Mouse (Mus musculus): Measurements from ENCODE around the gene Golga2.
A peak's percentile ranks its signal among the peaks of the same experiment; 100 is the strongest.

Golga2 gene

DNA sequence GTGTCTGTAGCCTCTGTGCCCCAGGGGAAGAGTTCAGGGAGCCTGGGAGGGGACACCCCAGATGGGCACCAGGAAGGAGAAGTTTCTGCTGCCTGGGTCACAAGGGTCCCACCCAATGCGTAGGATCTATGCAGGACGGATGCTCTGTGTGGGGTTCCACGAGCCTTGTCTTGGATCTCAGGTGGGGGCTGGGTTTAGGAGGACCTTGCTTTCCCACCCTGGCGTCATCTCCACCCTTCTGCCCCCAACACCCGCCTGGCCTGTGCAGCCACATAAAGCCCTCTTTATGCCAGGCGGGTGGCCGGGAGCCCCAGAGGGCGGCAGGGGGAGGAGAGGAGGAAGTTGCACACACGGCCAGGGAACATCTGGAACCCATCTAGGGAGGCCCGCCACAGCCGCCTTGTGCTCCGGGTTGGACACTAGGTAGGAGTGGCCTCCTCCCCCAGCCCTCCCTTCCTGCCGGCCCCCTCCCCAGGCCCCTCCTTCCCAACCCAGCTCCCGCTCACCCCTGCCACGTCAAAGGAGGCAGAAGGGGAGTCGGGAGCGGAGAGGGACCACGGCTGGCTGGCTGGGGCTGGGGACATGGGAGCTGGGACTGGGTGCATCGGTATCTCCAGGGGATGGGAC lies 30.7 kb downstream of the Golga2 start:
- DNase-seq (ENCODE audit: low spot score): peak; percentile 53

DNA sequence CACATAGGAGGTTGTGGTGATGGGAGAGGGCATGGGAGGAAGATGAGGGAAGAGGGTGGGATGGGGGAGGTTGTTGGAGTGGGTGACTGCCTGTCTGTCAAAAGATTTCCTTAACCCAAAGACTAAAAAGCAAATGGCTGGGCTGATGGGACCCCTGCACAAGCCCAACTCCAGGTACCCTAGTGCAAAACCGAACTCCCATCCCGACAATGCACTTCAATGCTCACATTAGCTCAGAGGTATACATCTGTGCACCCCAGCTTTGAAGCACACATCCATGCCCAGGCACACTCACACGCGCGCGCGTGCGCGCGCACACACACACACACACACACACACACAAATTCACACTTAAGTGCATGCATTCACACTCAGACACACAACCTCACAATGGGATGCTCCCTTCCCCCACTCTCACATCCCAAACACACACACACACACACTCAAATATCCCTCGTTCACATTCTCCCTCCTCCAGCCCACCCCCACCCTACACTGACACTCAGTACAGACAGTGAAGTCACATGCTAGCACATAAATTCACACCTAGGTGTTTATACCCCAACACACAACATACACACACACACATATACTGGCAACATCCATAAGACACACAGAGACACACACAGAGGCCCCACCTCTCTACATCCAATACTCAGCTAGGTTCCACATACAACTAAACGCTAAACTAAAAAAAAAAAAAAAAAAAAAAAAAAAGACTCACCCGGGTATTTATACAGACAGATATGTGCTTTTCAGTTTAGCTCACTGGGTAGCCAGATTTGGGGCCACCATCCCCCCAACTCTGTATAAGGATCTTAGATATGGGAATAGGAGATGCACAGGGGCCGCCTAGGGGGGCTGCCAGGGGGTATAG lies 31.8 kb downstream of the Golga2 start:
- no peak for DNase-seq (ENCODE audit: low spot score)

DNA sequence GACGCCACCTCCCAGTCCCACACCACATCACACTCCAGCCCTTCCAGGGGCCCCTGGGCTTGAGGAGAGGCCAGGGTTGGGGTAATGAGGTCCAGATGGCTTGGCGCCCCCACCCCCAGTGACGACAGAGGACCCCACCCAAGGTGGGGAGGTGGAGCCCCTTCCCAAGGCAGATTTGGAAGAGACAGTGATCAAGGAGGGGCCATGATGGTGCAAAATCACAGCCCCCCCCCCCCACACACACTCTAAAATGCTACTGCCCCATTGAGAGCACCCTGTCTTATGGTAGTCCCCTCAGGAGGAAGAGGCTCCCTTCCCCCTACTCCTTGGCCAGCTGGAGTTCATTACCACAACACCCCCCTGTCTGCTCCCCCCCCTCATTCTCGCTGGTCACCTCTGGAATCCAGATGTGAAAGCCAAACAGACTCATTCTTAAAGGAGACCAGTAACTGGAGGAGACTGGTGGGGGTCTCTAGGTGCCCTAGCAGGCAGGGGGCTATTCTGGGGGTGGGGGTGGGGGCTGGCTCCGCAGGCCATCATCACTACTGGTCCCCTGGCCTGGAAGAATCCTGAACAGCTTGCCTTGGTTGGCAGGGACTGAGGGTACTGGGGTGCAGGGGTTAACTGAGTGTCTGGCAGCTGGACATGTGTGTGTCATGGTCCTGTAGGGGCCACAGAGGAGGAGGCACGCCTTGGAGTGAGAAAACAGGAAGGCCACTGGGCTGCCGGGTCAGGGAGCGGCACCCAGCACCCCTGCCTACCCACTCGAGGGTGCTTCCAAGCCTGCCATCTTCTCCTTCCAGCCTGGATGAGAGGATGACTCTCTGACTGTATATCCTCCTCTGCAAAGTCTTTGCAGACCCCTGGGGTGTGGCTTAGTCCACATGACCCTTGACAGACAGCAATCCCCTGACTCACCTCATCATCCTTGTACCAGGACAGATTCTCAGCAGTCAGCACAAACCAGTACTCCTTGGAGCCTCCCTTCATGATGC lies 32.7 kb downstream of the Golga2 start:
- no peak for DNase-seq (ENCODE audit: low spot score)

DNA sequence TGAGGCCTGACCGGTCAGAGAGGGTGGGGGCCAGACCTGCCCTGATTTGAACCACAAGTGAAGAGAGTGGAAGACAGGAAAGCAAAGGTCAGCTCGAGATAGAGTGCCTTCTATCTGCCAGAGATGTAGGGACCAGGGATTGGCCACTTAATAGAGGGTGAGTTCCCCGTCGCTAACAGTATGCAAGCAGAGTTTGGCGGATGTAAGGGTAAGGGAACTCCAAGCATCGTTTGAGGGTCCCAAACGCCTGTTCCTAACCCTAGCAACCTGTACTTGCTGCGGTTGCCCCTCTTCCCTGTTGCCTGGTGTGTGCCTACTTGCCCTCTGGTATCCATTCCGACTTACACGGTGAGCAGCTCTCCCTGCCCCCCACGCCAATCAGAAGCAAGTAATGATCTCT lies 33.5 kb downstream of the Golga2 start:
- no peak for DNase-seq (ENCODE audit: low spot score)

DNA sequence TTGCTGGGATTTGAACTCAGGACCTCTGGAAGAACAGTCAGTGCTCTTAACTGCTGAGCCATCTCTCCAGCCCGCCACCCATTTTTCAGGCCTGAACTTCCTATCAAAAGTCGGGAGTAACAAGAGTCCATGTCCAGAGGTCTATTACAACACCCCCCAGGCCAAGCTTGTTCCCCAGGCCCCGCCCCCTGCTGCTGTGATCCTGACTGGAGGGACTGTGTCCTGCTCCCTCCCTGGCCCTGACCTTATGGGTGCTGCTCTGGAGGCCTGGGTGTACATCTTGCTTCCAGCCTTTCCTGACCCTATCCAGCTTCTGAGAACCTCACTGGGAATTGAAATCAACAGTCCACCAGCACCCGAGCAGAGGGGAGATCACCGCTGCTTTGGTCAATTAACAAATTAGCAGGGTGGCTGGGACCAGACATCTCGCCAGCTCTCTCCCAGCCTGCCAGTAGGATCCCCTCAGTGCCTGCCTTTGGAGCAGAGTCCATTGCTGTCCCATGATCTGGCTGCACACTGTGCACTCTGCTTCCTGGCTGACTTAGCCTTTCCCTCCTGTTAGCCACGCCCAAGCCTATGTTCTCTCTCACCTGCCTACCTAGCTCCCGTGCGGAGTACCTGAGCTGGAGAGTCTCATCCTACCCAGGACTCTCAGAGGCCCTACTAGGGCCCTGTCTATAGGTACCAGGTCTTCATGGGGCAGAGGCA lies 34.6 kb downstream of the Golga2 start:
- DNase-seq (ENCODE audit: low spot score): no peak

DNA sequence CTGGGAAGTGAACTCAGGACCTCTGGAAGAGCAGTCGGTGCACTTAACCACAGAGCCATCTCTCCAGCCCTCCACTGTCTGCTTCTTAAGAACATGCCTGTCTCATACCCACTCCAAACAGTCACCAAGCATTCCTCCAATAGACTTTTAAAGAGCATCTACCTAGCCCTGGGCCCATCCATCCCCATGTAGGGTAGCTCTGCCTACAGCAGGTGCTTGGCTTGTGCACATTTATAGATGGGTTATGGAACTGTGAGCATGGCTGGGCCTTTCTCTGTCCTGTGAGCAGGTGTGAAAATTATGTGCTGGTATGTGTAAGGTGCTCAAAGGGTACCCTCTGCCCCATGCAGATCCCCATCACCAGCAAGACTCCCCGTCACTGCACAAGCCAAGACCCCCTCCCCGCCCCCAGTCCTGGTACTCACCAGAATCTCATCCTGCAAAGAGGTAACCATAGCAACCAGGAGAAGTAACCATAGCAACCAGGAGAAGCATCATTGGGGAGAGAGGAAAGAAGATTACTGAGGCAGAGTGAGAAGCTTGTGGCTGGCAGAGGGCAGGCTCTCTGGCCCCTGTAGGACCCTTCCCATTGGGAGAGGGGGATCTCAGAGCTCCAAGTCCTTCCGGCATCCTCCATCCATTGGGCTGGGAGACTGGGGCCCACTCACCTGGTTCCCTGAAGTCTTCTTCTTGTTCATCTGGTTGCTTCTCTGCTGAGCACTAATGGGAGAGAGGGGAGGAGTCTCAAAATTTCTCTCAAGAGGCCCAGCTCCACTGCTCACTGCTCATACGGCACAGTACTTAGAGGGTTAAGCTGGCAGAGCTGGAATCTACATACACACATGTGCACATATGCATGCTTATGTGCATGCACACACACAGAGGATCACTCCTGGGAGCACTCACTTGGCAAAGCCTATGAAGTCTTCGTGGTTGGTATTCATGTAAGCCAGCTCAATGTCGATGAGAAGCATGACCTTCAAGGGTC lies 35.9 kb downstream of the Golga2 start:
- DNase-seq (ENCODE audit: low spot score): no peak

- no peak for DNase-seq (ENCODE audit: low spot score)
Observed at GRCm38 (mm10) chr2:32324322-32324721, 37.1 kb downstream of the Golga2 start.

- DNase-seq (ENCODE audit: low spot score): no peak
Observed at GRCm38 (mm10) chr2:32325342-32325741, 38.2 kb downstream of the Golga2 start.

- no peak for DNase-seq (ENCODE audit: low spot score)
Observed at GRCm38 (mm10) chr2:32327200-32327599, 40.0 kb downstream of the Golga2 start.

DNA sequence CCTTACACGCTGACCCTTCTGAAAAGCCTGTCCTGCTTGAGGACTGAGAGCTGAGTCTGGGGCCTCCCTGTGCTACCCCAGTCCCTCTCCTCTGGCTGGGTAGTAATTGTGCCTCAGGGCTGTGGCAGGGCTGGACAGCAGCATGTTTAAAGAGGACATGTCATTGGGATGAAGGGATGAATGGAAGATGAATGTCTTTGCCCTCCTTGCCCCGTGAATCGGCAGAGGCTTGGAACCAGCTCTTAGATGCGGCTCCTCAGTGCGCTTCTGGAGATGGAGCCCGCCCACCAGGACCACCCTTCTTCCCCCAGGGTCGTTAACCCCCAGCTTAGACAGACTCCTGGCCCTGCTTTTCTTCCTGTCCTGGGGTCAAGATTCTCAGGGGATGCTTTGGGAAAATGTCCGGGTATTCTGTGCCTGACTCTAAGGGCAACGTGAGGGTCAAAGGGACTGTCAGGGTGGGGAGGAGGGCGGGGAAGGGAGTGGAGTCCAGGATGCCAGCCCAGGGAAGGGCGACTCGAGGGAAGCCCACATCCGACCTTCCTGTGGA lies 41.8 kb downstream of the Golga2 start:
- DNase-seq (ENCODE audit: low spot score): no peak

- no peak for DNase-seq (ENCODE audit: low spot score)
Observed at GRCm38 (mm10) chr2:32329531-32329930, 42.3 kb downstream of the Golga2 start.

DNA sequence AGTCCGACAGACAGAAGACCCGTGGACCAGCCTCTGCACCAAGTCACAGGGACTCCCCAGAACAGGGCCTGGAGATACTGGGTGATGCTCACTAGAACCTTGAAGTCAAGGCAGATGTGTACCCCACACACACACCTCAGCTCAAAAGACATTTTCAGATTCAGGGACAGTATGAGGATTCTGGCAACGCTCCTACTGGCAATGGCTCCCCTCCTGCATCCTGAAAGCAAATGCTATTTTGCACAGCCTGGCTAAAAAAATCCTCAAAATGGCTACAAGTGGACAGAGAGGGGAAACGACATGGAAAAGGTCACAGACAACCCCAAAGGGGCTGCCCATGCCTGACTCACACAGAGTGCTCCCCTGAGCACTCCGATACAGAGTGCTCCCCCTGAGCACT lies 45.0 kb downstream of the Golga2 start:
- DNase-seq (ENCODE audit: low spot score): no peak

DNA sequence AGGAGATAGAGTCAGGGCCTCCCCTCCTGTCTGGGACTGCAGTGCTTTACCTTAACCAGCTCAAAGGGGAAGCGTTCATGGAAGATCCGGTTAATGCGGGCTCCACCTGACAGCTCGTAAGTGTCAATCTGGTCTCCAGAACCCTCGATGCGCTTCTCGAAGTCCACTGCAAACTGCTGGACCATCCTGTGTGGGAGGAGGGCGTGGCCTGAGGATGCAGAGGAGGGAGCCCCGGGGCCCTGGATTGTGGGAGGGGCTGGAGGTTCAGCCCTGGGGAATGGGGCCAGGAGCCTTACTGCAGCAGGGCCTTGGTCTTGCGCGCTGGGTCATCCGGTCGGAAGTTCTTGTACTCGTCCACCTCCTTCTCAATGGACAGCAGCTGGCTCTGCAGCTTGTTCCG lies 48.7 kb downstream of the Golga2 start:
- DNase-seq (ENCODE audit: low spot score): no peak

- DNase-seq (ENCODE audit: low spot score): no peak
Observed at GRCm38 (mm10) chr2:32339912-32340642, 52.9 kb downstream of the Golga2 start.

DNA sequence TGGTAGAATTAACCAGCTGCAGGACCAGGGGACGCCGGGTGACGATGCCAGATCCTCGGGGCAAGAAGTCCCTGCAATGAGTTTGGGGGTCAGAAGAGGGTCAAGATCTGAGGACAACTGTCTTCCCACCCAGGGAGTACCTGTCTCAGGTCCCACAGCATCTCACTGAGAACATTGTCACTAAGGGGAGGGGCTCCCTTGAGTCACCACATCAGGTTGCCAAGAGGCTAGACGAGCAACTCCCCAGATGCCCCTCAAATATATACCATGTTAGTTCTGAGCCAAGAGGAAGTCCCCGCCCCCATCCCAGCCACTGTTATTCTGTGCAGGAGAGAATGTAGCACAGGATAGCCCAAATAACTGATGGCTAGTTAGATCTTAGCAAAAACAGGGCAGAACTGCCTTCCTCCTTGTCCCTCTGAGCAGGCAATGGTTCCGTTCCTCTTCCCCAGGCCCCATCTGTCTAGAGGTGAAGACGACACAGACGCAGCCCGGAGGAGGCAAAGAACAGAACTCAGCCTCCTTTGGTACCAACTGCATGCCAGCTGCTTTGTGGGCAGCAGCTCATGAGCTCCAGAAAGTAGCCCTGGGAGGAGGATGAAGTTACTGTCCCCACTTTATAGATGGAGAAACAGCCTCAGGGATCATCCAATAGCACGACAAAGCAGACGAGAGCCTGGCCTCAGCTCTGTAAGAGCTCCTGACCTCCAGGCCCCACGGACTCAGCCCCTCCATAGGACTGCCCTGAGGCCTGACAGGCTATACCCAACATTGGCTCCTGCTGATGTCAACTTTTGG lies 53.9 kb downstream of the Golga2 start:
- DNase-seq (ENCODE audit: low spot score): no peak

DNA sequence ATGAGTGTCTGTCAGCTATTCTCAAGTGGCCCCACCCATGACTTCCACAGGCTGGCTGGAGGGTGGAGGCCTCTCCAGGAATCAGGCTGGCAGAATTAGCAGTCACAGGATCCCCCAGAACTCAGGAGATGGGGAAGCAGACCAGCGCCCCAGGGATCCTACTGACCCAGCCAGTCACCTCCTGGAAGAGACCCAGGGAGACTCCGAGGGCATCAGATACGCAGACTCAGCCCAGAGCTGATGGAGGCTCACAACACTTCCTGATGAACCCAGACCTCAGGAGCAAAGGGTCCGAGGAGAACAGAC lies 54.4 kb downstream of the Golga2 start:
- no peak for DNase-seq (ENCODE audit: low spot score)

GRCm38 (mm10) chr2:32342039-32342438 lies 54.9 kb downstream of the Golga2 start:
- DNase-seq (ENCODE audit: low spot score): no peak

DNA sequence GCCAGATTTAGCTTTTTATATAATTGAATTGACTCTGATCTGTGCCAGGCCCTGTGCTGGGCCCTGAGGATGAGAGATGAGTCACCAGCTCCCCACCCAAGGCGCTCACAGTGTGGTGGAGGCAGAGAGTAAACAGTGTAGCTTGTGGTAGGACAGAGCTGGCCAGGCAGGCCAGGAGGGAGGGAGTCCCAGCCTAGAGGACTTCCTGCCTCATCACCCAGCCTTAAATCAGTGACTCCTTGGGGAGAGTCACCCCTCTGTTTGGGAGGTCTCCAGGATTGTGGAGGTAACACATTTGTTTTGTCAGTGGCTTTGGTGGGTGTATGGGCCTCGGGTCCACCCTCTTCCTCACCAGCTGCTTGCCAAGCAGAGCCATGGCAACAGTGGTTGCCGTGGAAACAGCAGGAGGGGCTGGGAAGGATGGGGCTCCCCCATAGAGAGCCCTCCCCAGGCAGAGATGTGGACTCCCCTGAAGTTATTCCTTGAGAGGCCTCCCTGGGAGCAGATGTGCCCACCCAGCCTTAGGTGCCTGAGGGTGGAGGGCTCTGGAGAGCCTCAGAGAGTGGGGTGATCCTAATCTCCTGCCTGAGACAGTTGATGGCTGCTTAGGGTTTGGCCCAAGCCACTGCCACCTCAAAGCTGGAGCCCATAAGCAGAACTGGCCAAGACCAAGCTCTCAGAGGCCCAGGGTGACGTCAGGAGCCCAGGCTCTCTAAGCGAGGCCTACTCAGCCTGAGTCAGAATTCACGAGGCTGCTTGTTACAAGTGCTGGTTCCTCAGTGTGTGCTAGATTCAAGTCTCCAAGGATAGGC lies 55.6 kb downstream of the Golga2 start:
- DNase-seq (ENCODE audit: low spot score): no peak
